Mouse (Mus musculus) stomach, postnatal 0 days (tissue): ENCODE results near the gene Sec14l1.

Experiments
- CTCF ChIP-seq: IDR thresholded peaks from 2 replicates; pipeline ENCODE4 v1.5.1; 2016; ENCODE audit warnings: antibody characterized with exemption, low read depth, mild to moderate bottlenecking, moderate library complexity
- EP300 ChIP-seq: optimal IDR thresholded peaks from 2 replicates; pipeline ENCODE3; 2016; ENCODE audit warnings: antibody characterized with exemption

DNA sequence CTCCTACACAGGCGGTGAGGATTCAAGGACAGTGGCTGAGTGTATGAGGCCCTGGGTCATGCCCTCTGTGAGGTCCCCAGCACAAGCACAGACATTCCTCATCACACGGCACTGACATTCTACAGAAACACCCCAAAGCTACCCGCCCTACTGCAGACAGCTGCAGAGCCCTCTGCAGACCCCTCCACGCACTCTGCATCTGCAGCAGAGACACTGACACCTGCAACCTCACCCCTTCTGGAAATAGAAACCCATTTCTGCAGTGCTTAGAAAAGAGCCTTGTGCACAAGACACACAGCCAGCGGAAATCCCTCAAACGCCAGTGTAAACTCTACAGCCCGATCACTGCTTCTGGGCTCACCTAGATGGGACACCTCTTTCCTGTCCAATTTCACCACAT lies 44.3 kb upstream of the Sec14l1 start:
- no peak for TF ChIP-seq CTCF
- no peak for TF ChIP-seq EP300
